Mouse (Mus musculus) E14TG2a.4 (cell line): Measurements from ENCODE around the gene Glis3.
A peak's percentile ranks its signal among the peaks of the same experiment; 100 is the strongest.

Experiments
- CTCF ChIP-seq: conservative IDR thresholded peaks from 2 replicates; pipeline ENCODE4 v1.5.1; 2014; ENCODE audit warnings: low read length
- NANOG ChIP-seq: IDR thresholded peaks from 2 replicates; pipeline ENCODE4 v1.6.1; 2014; ENCODE audit warnings: borderline replicate concordance, low read length, mixed read lengths
- POU5F1 ChIP-seq: IDR thresholded peaks from 2 replicates; pipeline ENCODE4 v1.6.1; 2014; ENCODE audit warnings: low read length, borderline replicate concordance

GRCm38 (mm10) chr19:28546933-28547332, 132.9 kb downstream of the Glis3 start:
- TF ChIP-seq CTCF, result peak; percentile 90
- no peak for TF ChIP-seq POU5F1
- no peak for TF ChIP-seq NANOG
